Mouse (Mus musculus) lung, embryonic 14.5 days (tissue): Measurements from ENCODE around the gene Fryl. TPM values are rescaled to one million over a fixed set of nuclear protein-coding genes. Genes with fewer than 3 reads are reported as not detected.

ENCODE experiments used
- ATAC-seq: fragments of 200-750 bp; cut with Nextera tagmentation; 2 replicates; pipeline ENCODE4 v1.8.0; 2017; ENCODE audit warnings: mild to moderate bottlenecking, moderate TSS enrichment, moderate library complexity; ENCODE audit not compliant: insufficient read depth
- DNase-seq: peaks from one replicate; pipeline ENCODE4 v3.0.0-alpha.2; 2015
- H3K27ac ChIP-seq: fragments of 300-500 bp; sonication (generic); 2 replicates; pipeline ENCODE4 v1.5.1; 2014; ENCODE audit warnings: low read depth, mild to moderate bottlenecking, moderate library complexity
- H3K27me3 ChIP-seq: fragments of 300-500 bp; sonication (generic); 2 replicates; pipeline ENCODE4 v1.6.1; 2014; ENCODE audit warnings: low read length, control low read depth; ENCODE audit not compliant: insufficient read depth
- H3K36me3 ChIP-seq: fragments of 300-500 bp; sonication (generic); 2 replicates; pipeline ENCODE4 v1.6.1; 2014; ENCODE audit warnings: control low read depth; ENCODE audit not compliant: insufficient read depth
- H3K4me1 ChIP-seq: fragments of 300-500 bp; sonication (generic); 2 replicates; pipeline ENCODE4 v1.6.1; 2014; ENCODE audit warnings: antibody characterized with exemption, control low read depth; ENCODE audit not compliant: insufficient read depth
- H3K4me2 ChIP-seq: fragments of 300-500 bp; sonication (generic); 2 replicates; pipeline ENCODE4 v1.6.1; 2014; ENCODE audit warnings: mild to moderate bottlenecking
- H3K4me3 ChIP-seq: fragments of 300-500 bp; sonication (generic); 2 replicates; pipeline ENCODE4 v1.5.1; 2014; ENCODE audit warnings: low read depth, low read length
- H3K9ac ChIP-seq: fragments of 300-500 bp; sonication (generic); 2 replicates; pipeline ENCODE4 v1.6.1; 2014
- H3K9me3 ChIP-seq: fragments of 300-500 bp; sonication (generic); 2 replicates; pipeline ENCODE4 v1.6.1; 2016; ENCODE audit warnings: low read depth, low read length, control low read depth
- CTCF ChIP-seq: IDR thresholded peaks from 2 replicates; pipeline ENCODE4 v1.5.1; 2016; ENCODE audit warnings: antibody characterized with exemption, low read depth
- WGBS: fragments of 180-500 bp; shearing (Covaris S2); extraction: QIAGEN DNeasy Blood & Tissue Kit; methylation state at CpG from one replicate; pipeline ENCODE4 v1.1.7; 2014; 5-methylcytosine and 5-hydroxymethylcytosine counted together
- polyA plus RNA-seq: library from polyadenylated mRNA; unstranded; fragments of >200 nt; fragmentation: Nextera tagmentation; extraction: Ambion mirVana; gene quantifications from 2 replicates; pipeline ENCODE4 v1.2.1, GENCODE M21; 2014

Gene Fryl
- polyA plus RNA-seq, 1 experiment from 2014 or later: 22.6 TPM

DNA sequence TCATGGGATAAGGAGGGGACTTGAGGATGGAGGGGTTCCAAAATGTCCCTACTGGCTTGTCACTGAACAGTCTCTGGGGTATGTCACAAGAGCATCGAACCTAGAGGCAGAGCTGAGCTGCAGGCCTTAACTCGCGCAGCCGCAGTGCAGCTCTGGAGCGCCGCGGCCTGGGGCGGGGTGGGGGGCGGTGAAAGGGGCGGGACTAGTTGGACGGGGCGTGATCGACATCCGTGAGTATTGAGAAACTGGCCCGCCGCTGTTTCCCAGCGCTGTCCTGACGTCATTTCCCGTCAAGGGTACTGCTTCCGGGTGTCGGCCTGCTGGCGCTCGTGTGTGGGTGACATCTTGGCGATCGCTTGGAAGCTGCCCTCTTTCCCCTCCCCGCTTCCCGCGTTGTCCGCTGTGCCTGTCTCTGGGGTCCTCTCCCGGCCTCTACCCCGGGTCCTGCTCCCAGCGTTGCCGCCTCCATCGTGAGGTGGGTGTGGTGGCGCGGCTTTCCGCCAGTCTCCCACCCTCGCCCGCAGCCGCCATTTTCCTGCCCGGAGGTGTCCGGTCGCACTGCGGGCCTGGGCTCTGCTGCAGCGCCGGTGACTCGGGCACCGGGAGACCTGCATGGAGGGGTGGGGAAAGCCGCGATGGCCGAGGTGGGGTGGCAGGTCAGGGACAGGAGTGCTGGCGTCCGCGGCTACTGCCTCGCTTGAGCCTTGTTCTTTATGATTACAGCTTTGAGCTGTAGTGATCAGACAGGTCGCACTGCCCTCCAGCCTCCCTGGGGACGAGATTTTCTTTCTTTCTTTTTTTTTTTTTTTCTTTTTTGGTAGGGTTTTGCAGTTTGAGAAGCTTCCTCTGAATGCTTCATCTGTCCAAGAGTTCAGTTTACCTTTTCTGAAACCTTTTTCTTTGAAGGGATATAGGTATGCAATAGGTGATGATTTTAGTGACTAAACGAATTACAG, 36.4 kb upstream of the Fryl start, which contains the start of gene Ociad1:
TSS of gene Ociad1 (plus strand) at position 283 of the 956 bp plus-strand sequence.
- Histone ChIP-seq H3K4me2 (peak within 1 kb of the TSS; percentile 82), H3K4me3 (peak within 1 kb of the TSS; percentile 91), H3K9ac (peak within 1 kb of the TSS; percentile 96), H3K9me3 (no peaks in the 10 kb centered on the region), H3K4me1 (peaks cover 6% of the 10 kb centered on the region; the same call in 1 of the 2 replicates), H3K27ac (peak within 1 kb of the TSS; percentile 93), H3K36me3 (peaks cover 23% of the 10 kb centered on the region), H3K27me3 (no peaks in the 10 kb centered on the region)
- WGBS: under 1% methylated on average over 58 of the region's 58 CpGs
- peak; percentile 32; the same call in 1 of the 2 replicates for TF ChIP-seq CTCF
- ATAC-seq (peak; percentile 99), DNase-seq (peak; percentile 99)

DNA sequence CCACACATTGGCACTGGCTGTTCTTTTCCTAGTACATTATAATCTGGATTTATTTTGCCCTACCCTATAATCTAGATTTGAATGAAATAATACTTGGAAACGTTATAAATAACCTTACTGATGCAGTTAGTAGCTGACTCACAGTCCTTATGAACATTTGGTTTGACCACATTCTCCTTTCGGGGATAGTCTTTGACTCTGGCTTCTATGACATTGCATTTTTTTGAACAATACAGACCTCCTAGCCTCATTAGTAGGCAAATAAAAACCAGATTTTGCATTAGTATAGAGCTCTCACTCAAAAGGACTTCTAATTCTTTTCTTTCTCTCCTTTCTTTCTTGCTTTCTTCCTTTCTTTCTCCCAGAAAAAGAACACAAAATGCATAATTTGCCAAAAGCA, 33.5 kb upstream of the Fryl start:
- H3K27me3 ChIP-seq: no peaks in the 10 kb centered on the region
- H3K9ac ChIP-seq: no peak overlapping the region
- H3K4me3 ChIP-seq: no peak overlapping the region
- H3K9me3 ChIP-seq: no peaks in the 10 kb centered on the region
- H3K36me3 ChIP-seq: peaks cover 3% of the 10 kb centered on the region
- H3K4me1 ChIP-seq: peaks cover 6% of the 10 kb centered on the region; the same call in 1 of the 2 replicates
- H3K4me2 ChIP-seq: no peak overlapping the region
- 62% methylated on average over 2 of the region's 2 CpGs for WGBS
- no peak overlapping the region for H3K27ac ChIP-seq
- TF ChIP-seq CTCF: no peak
- no peak for ATAC-seq
- DNase-seq: no peak

DNA sequence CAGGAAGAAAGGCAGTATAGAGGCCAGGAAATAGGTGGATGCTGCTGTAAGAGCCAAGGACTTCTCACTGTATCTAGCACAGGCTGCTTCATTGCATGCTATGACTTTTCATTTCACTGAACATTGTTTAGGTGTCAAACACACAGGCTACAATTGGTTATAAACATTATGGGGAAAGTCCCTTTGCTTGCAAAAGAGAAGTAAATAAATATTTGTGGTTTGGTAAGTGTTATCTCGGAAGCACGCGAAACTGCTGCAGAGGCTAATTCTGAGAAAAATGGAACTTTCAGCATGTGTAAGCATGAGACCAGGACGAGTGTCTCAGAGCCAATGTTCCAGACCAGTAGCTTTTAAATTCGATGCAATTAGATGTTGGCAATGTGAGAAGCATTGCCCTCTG, 30.2 kb upstream of the Fryl start:
- no peak overlapping the region for H3K9ac ChIP-seq
- no peak overlapping the region for H3K27ac ChIP-seq
- 69% methylated on average over 5 of the region's 5 CpGs for WGBS
- H3K9me3 ChIP-seq: no peaks in the 10 kb centered on the region
- H3K4me2 ChIP-seq: no peak overlapping the region
- no peaks in the 10 kb centered on the region for H3K4me1 ChIP-seq
- no peaks in the 10 kb centered on the region for H3K36me3 ChIP-seq
- ATAC-seq (no peak), DNase-seq (no peak)
- no peak for TF ChIP-seq CTCF
- H3K27me3 ChIP-seq: no peaks in the 10 kb centered on the region
- no peak overlapping the region for H3K4me3 ChIP-seq

DNA sequence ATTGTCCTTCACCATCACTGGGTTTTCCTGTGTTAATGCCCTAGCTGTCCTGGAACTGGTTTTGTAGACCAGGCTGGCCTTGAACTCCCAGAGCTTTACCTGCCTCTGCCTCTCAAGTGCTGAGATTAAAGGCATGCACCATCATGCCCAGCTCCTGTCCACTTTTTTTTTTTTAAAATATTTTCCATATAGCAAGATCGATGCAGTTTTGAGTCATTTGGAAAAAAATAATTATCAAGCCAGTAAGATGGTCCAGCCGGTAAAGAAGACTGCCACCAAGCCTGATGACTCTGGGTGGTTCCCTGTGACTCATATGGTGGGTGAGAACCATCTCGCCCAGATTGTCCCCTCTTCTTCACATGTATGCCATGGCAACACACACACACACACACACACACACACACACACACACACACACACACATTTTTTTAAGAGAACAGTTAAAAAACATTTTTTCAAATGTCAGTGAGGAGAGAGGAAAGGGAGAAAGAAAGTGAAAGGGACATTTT, 29.1 kb upstream of the Fryl start:
- Histone ChIP-seq H3K27ac (no peak overlapping the region), H3K4me1 (no peaks in the 10 kb centered on the region), H3K4me2 (no peak overlapping the region), H3K9ac (no peak overlapping the region), H3K9me3 (no peaks in the 10 kb centered on the region), H3K4me3 (no peak overlapping the region), H3K36me3 (no peaks in the 10 kb centered on the region), H3K27me3 (no peaks in the 10 kb centered on the region)
- DNase-seq (no peak), ATAC-seq (no peak)
- 79% methylated on average over 3 of the region's 3 CpGs for WGBS
- TF ChIP-seq CTCF: no peak

DNA sequence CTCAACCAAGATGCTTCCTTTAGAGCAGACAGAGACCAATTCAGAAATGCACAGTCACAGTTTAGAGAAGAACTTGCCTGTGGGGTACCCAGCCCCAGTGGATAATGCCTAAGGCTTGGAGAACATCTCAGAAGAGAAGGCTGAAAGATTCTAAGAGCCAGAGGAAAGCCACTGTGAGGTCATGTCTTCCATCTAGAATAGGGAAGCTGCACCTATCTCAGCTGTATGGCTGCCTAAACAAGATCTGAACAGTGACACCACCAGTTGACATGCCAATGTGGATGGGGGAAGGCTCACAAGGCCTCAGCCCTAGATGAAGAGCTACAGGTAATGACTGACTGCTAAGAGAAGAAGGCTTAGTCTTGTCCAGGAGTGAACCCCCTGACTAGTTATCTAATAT, 27.6 kb upstream of the Fryl start:
- ATAC-seq (no peak), DNase-seq (no peak)
- TF ChIP-seq CTCF: no peak
- H3K27ac ChIP-seq: no peak overlapping the region
- H3K4me3 ChIP-seq: no peak overlapping the region
- H3K4me2 ChIP-seq: no peak overlapping the region
- no peaks in the 10 kb centered on the region for H3K36me3 ChIP-seq
- H3K27me3 ChIP-seq: no peaks in the 10 kb centered on the region
- no peaks in the 10 kb centered on the region for H3K9me3 ChIP-seq
- H3K9ac ChIP-seq: no peak overlapping the region
- H3K4me1 ChIP-seq: no peaks in the 10 kb centered on the region

DNA sequence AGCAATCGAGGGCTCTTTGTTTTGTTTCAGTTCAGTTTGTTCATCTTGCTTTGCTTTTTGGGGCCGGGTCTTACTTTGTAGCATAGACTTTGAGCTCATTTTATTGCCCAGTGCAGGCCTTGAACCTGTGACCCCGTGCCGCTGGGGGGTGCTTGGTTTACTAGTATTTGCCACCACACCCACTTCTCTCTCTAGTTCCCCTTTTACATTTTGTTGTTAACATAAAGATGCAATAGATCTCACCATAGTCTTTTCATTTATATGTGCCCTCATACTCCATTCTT, 24.1 kb upstream of the Fryl start:
- ATAC-seq (no peak), DNase-seq (no peak)
- no peaks in the 10 kb centered on the region for H3K4me1 ChIP-seq
- H3K4me3 ChIP-seq: no peak overlapping the region
- H3K9ac ChIP-seq: no peak overlapping the region
- no peaks in the 10 kb centered on the region for H3K9me3 ChIP-seq
- no peak for TF ChIP-seq CTCF
- no peaks in the 10 kb centered on the region for H3K36me3 ChIP-seq
- no peak overlapping the region for H3K27ac ChIP-seq
- no peaks in the 10 kb centered on the region for H3K27me3 ChIP-seq
- 80% methylated on average over 4 of the region's 4 CpGs for WGBS
- no peak overlapping the region for H3K4me2 ChIP-seq

DNA sequence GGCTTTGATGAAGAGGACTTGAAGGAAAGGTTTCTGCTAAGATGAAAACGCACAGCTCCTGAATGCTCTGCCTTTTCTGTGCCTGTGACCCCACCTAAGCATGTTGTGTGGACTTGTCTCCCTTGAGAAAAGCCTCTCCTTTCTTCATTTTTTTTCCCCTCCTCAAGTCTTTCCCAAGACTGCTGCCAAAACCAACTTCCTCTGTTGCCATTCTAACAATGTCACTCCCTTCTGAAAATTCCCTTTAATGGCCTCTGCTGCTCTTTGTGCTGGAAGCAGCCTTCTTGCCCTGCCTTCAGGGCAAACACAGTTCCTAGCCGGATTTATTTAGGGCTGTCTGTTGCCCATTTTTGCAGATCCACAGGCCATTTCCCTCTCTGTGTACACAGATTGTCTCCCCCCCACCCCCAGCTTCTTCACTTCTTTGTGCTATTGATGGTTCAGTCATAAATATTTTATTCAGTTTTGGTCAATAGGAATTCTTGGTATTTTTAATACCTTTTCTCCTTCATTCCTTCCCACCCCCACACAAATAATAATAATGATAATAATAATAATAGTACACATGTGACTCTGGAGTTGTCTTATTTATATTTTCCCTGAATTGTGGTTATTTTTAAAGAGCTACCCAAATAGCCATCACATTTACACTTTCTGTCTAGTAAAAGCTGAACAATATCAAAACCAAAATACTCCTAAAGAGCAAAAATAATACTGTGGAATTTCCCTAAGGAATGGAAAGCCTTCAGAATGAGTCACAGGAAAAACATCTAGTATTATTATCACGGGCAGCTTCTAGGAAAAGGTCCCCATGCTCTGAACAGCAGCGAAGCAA, 23.5 kb upstream of the Fryl start:
- Histone ChIP-seq H3K4me2 (no peak overlapping the region), H3K27ac (no peak overlapping the region), H3K4me3 (no peak overlapping the region), H3K9ac (no peak overlapping the region), H3K27me3 (no peaks in the 10 kb centered on the region), H3K4me1 (no peaks in the 10 kb centered on the region), H3K9me3 (no peaks in the 10 kb centered on the region), H3K36me3 (no peaks in the 10 kb centered on the region)
- no peak for ATAC-seq
- WGBS: 59% methylated on average over 4 of the region's 4 CpGs
- no peak for TF ChIP-seq CTCF
- peak; percentile 32 for DNase-seq
